Mouse (Mus musculus): ENCODE data around the gene Pard3. TPM values are rescaled to one million over a fixed set of nuclear protein-coding genes. Genes with fewer than 3 reads are reported as not detected.

The Pard3 gene
- polyA plus RNA-seq, 1 experiment: not detected

- TF ChIP-seq POLR2A (IDR thresholded peaks at IDR 0.05; ENCODE audit: insufficient read depth, low read depth, low read length) (no peak), CTCF (IDR thresholded peaks at IDR 0.05; ENCODE audit: insufficient read depth, low read depth, low read length) (no peak)
- Histone ChIP-seq H3K27ac (ENCODE audit: insufficient read depth, low read depth, low read length) (no peak overlapping the region), H3K4me3 (ENCODE audit: insufficient read depth, low read depth, low read length) (no peak overlapping the region), H3K4me1 (ENCODE audit: control insufficient read depth, insufficient read depth, low read length) (no peaks in the 10 kb centered on the region)
- WGBS: 95% methylated on average over 1 of the region's 1 CpGs
These were observed 448.4 kb downstream of the Pard3 start for GRCm38 (mm10) chr8:127512001-127512573.

GRCm38 (mm10) chr8:127512580-127512979 lies 448.9 kb downstream of the Pard3 start:
- no peak overlapping the region for H3K4me3 ChIP-seq (ENCODE audit: insufficient read depth, low read depth, low read length)
- 62% methylated on average over 4 of the region's 4 CpGs for WGBS
- no peaks in the 10 kb centered on the region for H3K4me1 ChIP-seq (ENCODE audit: control insufficient read depth, insufficient read depth, low read length)
- H3K27ac ChIP-seq (ENCODE audit: insufficient read depth, low read depth, low read length): no peak overlapping the region
- TF ChIP-seq CTCF (IDR thresholded peaks at IDR 0.05; ENCODE audit: insufficient read depth, low read depth, low read length) (no peak), POLR2A (IDR thresholded peaks at IDR 0.05; ENCODE audit: insufficient read depth, low read depth, low read length) (no peak)

- TF ChIP-seq CTCF (IDR thresholded peaks at IDR 0.05; ENCODE audit: insufficient read depth, low read depth, low read length) (no peak), POLR2A (IDR thresholded peaks at IDR 0.05; ENCODE audit: insufficient read depth, low read depth, low read length) (no peak)
- H3K4me1 ChIP-seq (ENCODE audit: control insufficient read depth, insufficient read depth, low read length): no peaks in the 10 kb centered on the region
- H3K27ac ChIP-seq (ENCODE audit: insufficient read depth, low read depth, low read length): no peak overlapping the region
- no peak overlapping the region for H3K4me3 ChIP-seq (ENCODE audit: insufficient read depth, low read depth, low read length)
- 85% methylated on average over 7 of the region's 7 CpGs for WGBS
These were observed 451.4 kb downstream of the Pard3 start for GRCm38 (mm10) chr8:127514810-127515735.

- 94% methylated on average over 2 of the region's 2 CpGs for WGBS
- Histone ChIP-seq H3K4me1 (ENCODE audit: control insufficient read depth, insufficient read depth, low read length) (no peaks in the 10 kb centered on the region), H3K4me3 (ENCODE audit: insufficient read depth, low read depth, low read length) (no peak overlapping the region), H3K27ac (ENCODE audit: insufficient read depth, low read depth, low read length) (no peak overlapping the region)
- TF ChIP-seq CTCF (IDR thresholded peaks at IDR 0.05; ENCODE audit: insufficient read depth, low read depth, low read length) (no peak), POLR2A (IDR thresholded peaks at IDR 0.05; ENCODE audit: insufficient read depth, low read depth, low read length) (no peak)
These were observed 452.4 kb downstream of the Pard3 start for GRCm38 (mm10) chr8:127516043-127516442.

- TF ChIP-seq CTCF (IDR thresholded peaks at IDR 0.05; ENCODE audit: insufficient read depth, low read depth, low read length): no peak
- no peak for TF ChIP-seq POLR2A (IDR thresholded peaks at IDR 0.05; ENCODE audit: insufficient read depth, low read depth, low read length)
- no peak overlapping the region for H3K4me3 ChIP-seq (ENCODE audit: insufficient read depth, low read depth, low read length)
- WGBS: 90% methylated on average over 4 of the region's 4 CpGs
- no peak overlapping the region for H3K27ac ChIP-seq (ENCODE audit: insufficient read depth, low read depth, low read length)
- H3K4me1 ChIP-seq (ENCODE audit: control insufficient read depth, insufficient read depth, low read length): no peaks in the 10 kb centered on the region
These were observed 462.0 kb downstream of the Pard3 start for GRCm38 (mm10) chr8:127525673-127526072.

GRCm38 (mm10) chr8:127528315-127528714 lies 464.6 kb downstream of the Pard3 start:
- H3K4me3 ChIP-seq (ENCODE audit: insufficient read depth, low read depth, low read length): no peak overlapping the region
- TF ChIP-seq CTCF (IDR thresholded peaks at IDR 0.05; ENCODE audit: insufficient read depth, low read depth, low read length): no peak
- TF ChIP-seq POLR2A (IDR thresholded peaks at IDR 0.05; ENCODE audit: insufficient read depth, low read depth, low read length): no peak
- no peak overlapping the region for H3K27ac ChIP-seq (ENCODE audit: insufficient read depth, low read depth, low read length)
- WGBS: 99% methylated on average over 2 of the region's 2 CpGs
- H3K4me1 ChIP-seq (ENCODE audit: control insufficient read depth, insufficient read depth, low read length): no peaks in the 10 kb centered on the region

GRCm38 (mm10) chr8:127529746-127530145 lies 466.1 kb downstream of the Pard3 start:
- H3K27ac ChIP-seq (ENCODE audit: insufficient read depth, low read depth, low read length): no peak overlapping the region
- H3K4me1 ChIP-seq (ENCODE audit: control insufficient read depth, insufficient read depth, low read length): no peaks in the 10 kb centered on the region
- H3K4me3 ChIP-seq (ENCODE audit: insufficient read depth, low read depth, low read length): no peak overlapping the region
- 88% methylated on average over 2 of the region's 2 CpGs for WGBS
- TF ChIP-seq POLR2A (IDR thresholded peaks at IDR 0.05; ENCODE audit: insufficient read depth, low read depth, low read length): no peak
- TF ChIP-seq CTCF (IDR thresholded peaks at IDR 0.05; ENCODE audit: insufficient read depth, low read depth, low read length): no peak

- TF ChIP-seq POLR2A (IDR thresholded peaks at IDR 0.05; ENCODE audit: insufficient read depth, low read depth, low read length) (no peak), CTCF (IDR thresholded peaks at IDR 0.05; ENCODE audit: insufficient read depth, low read depth, low read length) (no peak)
- no peak overlapping the region for H3K27ac ChIP-seq (ENCODE audit: insufficient read depth, low read depth, low read length)
- WGBS: 85% methylated on average over 3 of the region's 3 CpGs
These were observed 468.2 kb downstream of the Pard3 start for GRCm38 (mm10) chr8:127531866-127532265.

GRCm38 (mm10) chr8:127534789-127535188 lies 471.1 kb downstream of the Pard3 start:
- WGBS: 52% methylated on average over 3 of the region's 3 CpGs
- Histone ChIP-seq H3K4me1 (ENCODE audit: control insufficient read depth, insufficient read depth, low read length) (no peaks in the 10 kb centered on the region), H3K4me3 (ENCODE audit: insufficient read depth, low read depth, low read length) (no peak overlapping the region), H3K27ac (ENCODE audit: insufficient read depth, low read depth, low read length) (no peak overlapping the region)
- TF ChIP-seq POLR2A (IDR thresholded peaks at IDR 0.05; ENCODE audit: insufficient read depth, low read depth, low read length) (no peak), CTCF (IDR thresholded peaks at IDR 0.05; ENCODE audit: insufficient read depth, low read depth, low read length) (no peak)

More at GRCm38 (mm10) chr8:127531866-127532265, 468.2 kb downstream of the Pard3 start:
- Histone ChIP-seq H3K4me1 (ENCODE audit: control insufficient read depth, insufficient read depth, low read length) (no peaks in the 10 kb centered on the region), H3K4me3 (ENCODE audit: insufficient read depth, low read depth, low read length) (no peak overlapping the region)
